Mouse (Mus musculus) hindbrain, postnatal 0 days (tissue): ENCODE results near the gene Phf12. TPM values are rescaled to one million over a fixed set of nuclear protein-coding genes. Genes with fewer than 3 reads are reported as not detected.

Experiments used
- ATAC-seq: fragments of 200-750 bp; cut with Nextera tagmentation; 2 replicates; pipeline ENCODE4 v1.8.0; 2017; ENCODE audit warnings: mild to moderate bottlenecking, moderate TSS enrichment, moderate library complexity
- DNase-seq: peaks from one replicate; pipeline ENCODE4 v3.0.0-alpha.2; 2015; ENCODE audit warnings: low spot score
- H3K27ac ChIP-seq: fragments of 300-500 bp; sonication (generic); 2 replicates; pipeline ENCODE4 v1.5.1; 2014; ENCODE audit warnings: mild to moderate bottlenecking
- H3K27me3 ChIP-seq: fragments of 300-500 bp; sonication (generic); 2 replicates; pipeline ENCODE4 v1.6.1; 2014; ENCODE audit warnings: low read length, mixed read lengths; ENCODE audit not compliant: insufficient read depth
- H3K36me3 ChIP-seq: fragments of 300-500 bp; sonication (generic); 2 replicates; pipeline ENCODE4 v1.6.1; 2014; ENCODE audit warnings: low read length, mixed read lengths; ENCODE audit not compliant: insufficient read depth
- H3K4me1 ChIP-seq: fragments of 300-500 bp; sonication (generic); 2 replicates; pipeline ENCODE4 v1.6.1; 2014; ENCODE audit warnings: antibody characterized with exemption, low read length, mixed read lengths; ENCODE audit not compliant: insufficient read depth
- H3K4me2 ChIP-seq: fragments of 300-500 bp; sonication (generic); 2 replicates; pipeline ENCODE4 v1.6.1; 2014; ENCODE audit warnings: low read depth, mild to moderate bottlenecking, low read length, moderate library complexity, mixed read lengths
- H3K4me3 ChIP-seq: fragments of 300-500 bp; sonication (generic); 2 replicates; pipeline ENCODE4 v1.5.1; 2014; ENCODE audit warnings: low read length
- H3K9ac ChIP-seq: fragments of 300-500 bp; sonication (generic); replicated peaks from 2 replicates; pipeline ENCODE4 v1.6.1; 2014; ENCODE audit warnings: mild to moderate bottlenecking, low read length, moderate library complexity, mixed read lengths
- H3K9me3 ChIP-seq: fragments of 300-500 bp; sonication (generic); 2 replicates; pipeline ENCODE4 v1.6.1; 2016; ENCODE audit warnings: low read length, mixed read lengths
- CTCF ChIP-seq: IDR thresholded peaks from 2 replicates; pipeline ENCODE4 v1.5.1; 2016; ENCODE audit warnings: antibody characterized with exemption, control low read depth, low read depth
- WGBS: fragments of 180-500 bp; shearing (Covaris S2); extraction: QIAGEN DNeasy Blood & Tissue Kit; methylation state at CpG from one replicate; pipeline ENCODE4 v1.1.7; 2014; 5-methylcytosine and 5-hydroxymethylcytosine counted together
- polyA plus RNA-seq: library from polyadenylated mRNA; unstranded; fragments of >200 nt; fragmentation: Nextera tagmentation; extraction: Ambion mirVana; gene quantifications from 2 replicates; pipeline ENCODE4 v1.2.1, GENCODE M21; 2015
- total RNA-seq: library from RNA; depleted of rRNA; stranded (reverse); fragments of >200 nt; gene quantifications from 2 replicates; pipeline ENCODE4 v1.2.3, GENCODE M21; 2014

The Phf12 gene
- total and polyA plus RNA-seq, 2 experiments from 2014 or later: 8.3 to 31.9 TPM

GRCm38 (mm10) chr11:77960199-77960598, 22.4 kb upstream of the Phf12 start:
- DNase-seq (no peak), ATAC-seq (no peak; the same call in 1 of the 2 replicates)
- H3K27me3 ChIP-seq: no peaks in the 10 kb centered on the region
- WGBS: 34% methylated on average over 9 of the region's 9 CpGs
- H3K36me3 ChIP-seq: no peaks in the 10 kb centered on the region
- H3K4me1 ChIP-seq: peaks cover 16% of the 10 kb centered on the region
- H3K9me3 ChIP-seq: no peaks in the 10 kb centered on the region
- H3K4me2 ChIP-seq: no peak overlapping the region
- peak overlapping the region; percentile 2; the same call in 1 of the 2 replicates for H3K9ac ChIP-seq
- H3K27ac ChIP-seq: no peak overlapping the region
- H3K4me3 ChIP-seq: no peak overlapping the region
- no peak for TF ChIP-seq CTCF

GRCm38 (mm10) chr11:77960898-77961297, 21.7 kb upstream of the Phf12 start:
- Histone ChIP-seq H3K9me3 (no peaks in the 10 kb centered on the region), H3K9ac (no peak overlapping the region), H3K4me3 (no peak overlapping the region), H3K27ac (no peak overlapping the region), H3K27me3 (no peaks in the 10 kb centered on the region), H3K4me1 (peaks cover 21% of the 10 kb centered on the region), H3K36me3 (no peaks in the 10 kb centered on the region), H3K4me2 (no peak overlapping the region)
- DNase-seq: no peak
- no peak for ATAC-seq
- TF ChIP-seq CTCF: no peak
- 51% methylated on average over 5 of the region's 5 CpGs for WGBS

- Histone ChIP-seq H3K27me3 (no peaks in the 10 kb centered on the region), H3K4me1 (peaks cover 27% of the 10 kb centered on the region), H3K9ac (no peak overlapping the region), H3K4me2 (no peak overlapping the region), H3K9me3 (no peaks in the 10 kb centered on the region), H3K36me3 (no peaks in the 10 kb centered on the region), H3K4me3 (no peak overlapping the region), H3K27ac (no peak overlapping the region)
- no peak for TF ChIP-seq CTCF
- 73% methylated on average over 10 of the region's 10 CpGs for WGBS
- no peak for ATAC-seq
- DNase-seq: no peak
These were observed 19.6 kb upstream of the Phf12 start for GRCm38 (mm10) chr11:77962946-77963345.

GRCm38 (mm10) chr11:77964415-77965095, 18.0 kb upstream of the Phf12 start:
- TF ChIP-seq CTCF: no peak
- H3K4me1 ChIP-seq: peaks cover 27% of the 10 kb centered on the region
- no peak overlapping the region for H3K4me2 ChIP-seq
- no peaks in the 10 kb centered on the region for H3K36me3 ChIP-seq
- no peak overlapping the region for H3K4me3 ChIP-seq
- DNase-seq: peak; percentile 34
- H3K27me3 ChIP-seq: no peaks in the 10 kb centered on the region
- peak overlapping the region; percentile 72 for H3K27ac ChIP-seq
- H3K9ac ChIP-seq: no peak overlapping the region; the same call in 1 of the 2 replicates
- ATAC-seq: no peak
- no peaks in the 10 kb centered on the region for H3K9me3 ChIP-seq
- WGBS: 10% methylated on average over 19 of the region's 19 CpGs

DNA sequence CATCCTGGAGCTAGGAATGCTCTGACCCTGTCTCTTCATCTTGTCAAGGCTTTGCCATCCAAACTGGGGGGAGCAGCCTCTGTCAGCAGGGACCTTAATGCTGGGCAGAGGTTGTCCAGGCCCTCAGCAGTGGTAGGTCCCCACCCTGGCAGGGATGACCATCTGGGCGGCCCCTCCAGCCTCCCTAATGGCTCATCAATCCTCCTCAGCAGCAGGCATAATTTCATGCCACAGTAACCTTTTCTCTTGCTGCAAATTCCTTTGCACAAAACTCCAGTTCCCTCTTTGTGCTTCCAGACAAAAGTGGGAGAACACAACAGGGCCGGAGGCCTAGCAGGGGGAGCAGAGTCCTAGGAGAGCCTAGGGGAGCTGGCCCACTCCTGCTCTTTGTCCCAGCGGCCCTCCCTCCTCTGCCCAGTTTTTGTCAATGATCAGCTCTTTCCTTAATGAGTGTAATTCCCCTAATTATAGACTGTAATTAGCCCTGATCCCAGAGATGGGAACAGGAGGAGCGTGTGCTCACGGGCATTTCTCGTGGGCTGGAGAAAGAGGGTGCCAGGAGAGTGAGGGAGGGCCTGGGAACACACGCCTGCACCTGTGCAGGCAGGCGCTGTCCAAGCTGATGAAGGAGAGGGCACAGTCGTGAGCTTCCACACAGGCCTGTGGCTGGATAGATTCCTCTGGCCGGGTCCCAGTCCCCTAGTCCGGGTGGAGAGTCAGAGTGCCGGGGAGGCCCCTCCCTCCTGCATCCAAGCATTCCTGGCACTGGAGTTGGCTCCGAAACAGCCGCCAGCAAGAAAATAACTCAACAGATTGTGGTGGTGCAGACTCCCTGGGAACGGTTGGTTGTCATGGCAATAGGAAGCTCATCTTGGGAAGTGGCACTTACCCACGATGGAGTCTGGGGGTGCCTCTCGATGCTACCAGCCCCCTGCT, 17.2 kb upstream of the Phf12 start:
- peak overlapping the region; percentile 72 for H3K27ac ChIP-seq
- no peaks in the 10 kb centered on the region; the same call in 1 of the 2 replicates for H3K36me3 ChIP-seq
- H3K9me3 ChIP-seq: no peaks in the 10 kb centered on the region
- no peak overlapping the region for H3K4me2 ChIP-seq
- TF ChIP-seq CTCF: no peak
- WGBS: 8% methylated on average over 17 of the region's 17 CpGs
- DNase-seq: peak; percentile 90
- H3K4me3 ChIP-seq: no peak overlapping the region
- no peak overlapping the region; the same call in 1 of the 2 replicates for H3K9ac ChIP-seq
- H3K4me1 ChIP-seq: peaks cover 21% of the 10 kb centered on the region
- ATAC-seq: peak; percentile 76
- H3K27me3 ChIP-seq: no peaks in the 10 kb centered on the region

GRCm38 (mm10) chr11:77966037-77966391, 16.5 kb upstream of the Phf12 start:
- H3K36me3 ChIP-seq: no peaks in the 10 kb centered on the region; the same call in 1 of the 2 replicates
- no peaks in the 10 kb centered on the region for H3K27me3 ChIP-seq
- ATAC-seq (peak; percentile 3; the same call in 1 of the 2 replicates), DNase-seq (no peak)
- TF ChIP-seq CTCF: no peak
- no peaks in the 10 kb centered on the region for H3K9me3 ChIP-seq
- no peak overlapping the region for H3K9ac ChIP-seq
- WGBS: 33% methylated on average over 5 of the region's 5 CpGs
- no peak overlapping the region for H3K4me2 ChIP-seq
- no peak overlapping the region for H3K4me3 ChIP-seq
- peak overlapping the region; percentile 72 for H3K27ac ChIP-seq
- H3K4me1 ChIP-seq: peaks cover 19% of the 10 kb centered on the region
